Mouse (Mus musculus): ENCODE measurements around the gene Nyap1.

Gene Nyap1

DNA sequence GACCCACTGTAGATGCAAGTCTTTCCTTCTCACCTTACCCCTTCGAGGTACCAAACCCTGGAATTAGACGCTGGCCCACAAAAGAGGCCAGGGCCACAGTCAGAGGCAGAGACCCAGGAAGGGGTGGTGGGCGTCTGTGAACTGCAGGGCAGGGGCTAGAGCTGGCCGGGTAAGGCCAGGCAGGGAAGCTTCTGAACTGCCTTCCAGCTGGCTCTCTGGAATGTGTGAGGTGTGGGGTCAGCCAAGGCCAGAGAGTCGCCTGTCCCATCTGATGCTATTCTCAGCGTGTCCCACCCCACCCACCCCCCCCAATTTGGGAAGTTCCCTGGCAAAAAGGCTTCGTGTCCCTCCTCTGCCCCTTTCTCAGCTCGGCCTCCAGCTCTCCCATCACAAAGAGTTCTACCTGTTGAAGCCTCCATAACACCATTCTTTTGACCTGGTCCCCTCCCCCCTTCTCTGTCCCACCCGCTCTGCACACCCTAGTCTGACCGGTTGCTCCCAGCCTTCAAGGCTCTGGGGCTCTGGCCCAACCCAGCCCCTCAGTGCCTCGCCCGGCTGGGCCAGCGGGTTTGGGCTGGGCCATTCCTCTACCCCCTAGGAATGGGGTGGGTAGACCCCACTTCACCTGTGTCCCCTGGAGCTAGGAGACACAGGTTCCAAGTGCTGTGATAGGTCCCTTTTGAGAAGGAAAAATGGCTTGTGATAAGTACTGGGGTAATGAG, 11.9 kb upstream of the Nyap1 start:
- CTCF ChIA-PET: interaction anchor here in 3 of 4 experiments (0.6 to 2.1 kb wide), 10 partner anchors 8 to 251 kb away, joined by 3 to 15 read pairs (median 4); partner anchors contain the start of genes Pop7 (in 1 of the 3) and Tsc22d4 (in 1 of the 3)
- POLR2A ChIA-PET: interaction anchor here in 3 of 4 experiments (0.5 to 4.2 kb wide), 10 partner anchors 11 to 419 kb away, joined by 3 to 17 read pairs (median 3); partner anchors contain the start of gene Nyap1 (in 1 of the 3)

DNA sequence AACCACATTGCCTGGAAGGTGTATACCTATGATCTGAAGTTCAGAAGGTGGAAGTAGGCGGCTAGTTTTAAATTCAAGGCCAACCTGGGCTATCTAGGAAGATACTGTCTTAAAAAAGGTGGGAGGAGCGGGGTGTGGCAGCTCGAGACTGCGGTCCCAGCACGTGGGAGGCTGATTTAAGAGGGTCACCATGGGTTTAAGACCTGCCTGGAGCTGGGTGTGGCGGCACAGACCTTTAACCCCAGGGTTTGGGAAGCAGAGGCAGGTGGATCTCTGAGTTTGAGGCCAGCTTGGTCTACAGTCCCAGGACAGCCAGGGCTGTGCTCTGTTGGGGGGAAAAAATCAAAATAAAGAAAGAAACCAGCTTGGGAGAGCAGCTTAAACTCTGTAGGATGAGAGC, 10.6 kb upstream of the Nyap1 start:
- POLR2A ChIA-PET: interaction anchor here in 3 of 4 experiments (0.6 to 4.2 kb wide), 11 partner anchors 8 to 770 kb away, joined by 3 to 17 read pairs (median 4); partner anchors contain the start of genes Fbxo24 (in 1 of the 3), Lrch4 (in 1 of the 3), Nyap1 (in 1 of the 3) and Pop7 (in 1 of the 3)

DNA sequence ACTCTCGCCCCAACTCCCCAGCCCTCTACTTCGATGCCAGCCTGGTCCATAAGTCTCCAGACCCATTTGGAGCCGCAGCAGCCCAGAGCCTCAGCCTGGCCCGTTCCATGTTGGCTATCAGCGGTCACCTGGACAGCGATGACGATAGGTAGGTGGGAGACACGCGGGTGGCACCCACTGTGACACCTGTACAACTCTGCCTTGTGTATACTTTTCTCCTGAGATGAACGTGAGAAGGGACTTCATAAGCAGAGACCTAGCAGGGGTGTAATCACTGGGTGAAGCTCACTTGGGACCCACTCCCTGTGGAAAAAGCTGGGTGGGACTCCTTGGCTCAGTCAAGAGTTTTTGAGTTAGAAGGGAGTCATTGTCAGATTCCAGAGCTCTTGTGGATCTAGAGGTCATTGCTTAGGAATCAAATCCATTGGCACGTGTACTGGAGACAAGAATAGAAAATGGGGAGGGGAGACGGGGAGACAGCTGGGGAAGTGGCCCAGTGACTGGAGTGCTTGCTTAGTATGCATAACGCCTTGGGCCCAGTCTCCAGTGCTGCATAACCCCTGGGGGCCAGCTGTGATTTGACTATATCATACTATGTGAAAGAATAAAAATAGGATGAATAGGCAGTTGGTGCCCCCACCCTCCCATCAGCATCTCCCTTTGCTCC, 9.9 kb upstream of the Nyap1 start:
- ChIA-PET CTCF (interaction anchor here in 3 of 4 experiments (0.7 to 1.5 kb wide), 9 partner anchors 8 to 238 kb away, joined by 3 to 13 read pairs (median 3); no protein-coding TSS in a partner anchor), POLR2A (interaction anchor here in 2 of 4 experiments (0.9 to 4.2 kb wide), 9 partner anchors 8 to 249 kb away, joined by 3 to 17 read pairs (median 4); partner anchors contain the start of genes Nyap1 (in 2 of the 2), Fbxo24 (in 1 of the 2), Lrch4 (in 1 of the 2) and Pop7 (in 1 of the 2))

More for the DNA sequence above, 10.6 kb upstream of the Nyap1 start:
- CTCF ChIA-PET: interaction anchor here in 3 of 4 experiments (0.7 to 2.1 kb wide), 13 partner anchors 8 to 228 kb away, joined by 3 to 13 read pairs (median 4); no protein-coding TSS in a partner anchor

DNA sequence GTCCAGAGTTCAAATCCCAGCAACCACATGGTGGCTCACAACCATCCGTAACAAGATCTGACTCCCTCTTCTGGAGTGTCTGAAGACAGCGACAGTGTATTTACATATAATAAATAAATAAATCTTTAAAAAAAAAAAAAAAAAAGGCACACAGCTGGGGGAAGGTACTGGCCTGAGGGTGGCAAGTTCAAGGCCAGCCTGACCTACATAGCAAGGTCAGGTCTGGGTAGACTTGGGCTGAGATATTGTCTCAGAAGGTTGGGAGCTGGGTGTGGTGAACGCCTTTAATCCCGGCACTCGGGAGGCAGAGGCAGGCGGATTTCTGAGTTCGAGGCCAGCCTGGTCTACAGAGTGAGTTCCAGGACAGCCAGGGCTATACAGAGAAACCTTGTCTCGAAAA, 8.8 kb upstream of the Nyap1 start:
- ChIA-PET CTCF (interaction anchor here in 2 of 4 experiments (0.7 to 5.4 kb wide), 6 partner anchors 9 to 237 kb away, joined by 3 to 50 read pairs (median 4); no protein-coding TSS in a partner anchor), POLR2A (interaction anchor here in 2 of 4 experiments (0.6 to 4.2 kb wide), 7 partner anchors 8 to 238 kb away, joined by 3 to 17 read pairs (median 3); partner anchors contain the start of genes Nyap1 (in 2 of the 2) and Sap25 (in 1 of the 2))

DNA sequence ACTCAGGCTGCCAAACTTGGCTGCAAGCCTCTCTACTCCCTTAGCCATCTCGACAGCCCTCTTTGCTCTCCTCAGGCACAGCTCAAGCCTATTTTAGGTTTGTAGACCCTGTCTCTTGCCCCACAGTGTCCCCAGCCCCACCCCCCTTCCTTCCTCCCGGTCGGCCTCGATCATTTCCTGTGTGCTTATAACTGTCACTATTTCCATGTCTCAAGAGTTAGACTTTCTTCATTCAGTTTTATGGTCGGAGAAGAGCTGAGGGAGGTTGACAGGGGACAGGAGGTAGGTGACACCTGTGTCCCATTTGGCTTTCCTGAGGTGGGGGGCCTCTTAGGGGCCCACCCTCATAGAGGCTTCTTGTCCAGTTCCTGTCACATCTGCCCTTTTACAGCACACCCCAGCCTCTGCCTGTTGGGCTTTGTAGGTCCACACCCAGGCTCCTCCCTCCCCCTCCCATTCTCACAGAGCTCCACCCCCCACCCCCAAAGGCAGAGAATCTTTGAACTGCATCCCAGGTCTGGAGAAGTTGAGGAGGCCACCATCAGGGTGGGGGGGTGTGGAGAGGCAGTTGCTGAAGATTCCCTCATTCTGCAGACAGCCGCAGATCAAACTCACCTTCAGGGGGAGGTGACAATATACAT, 7.9 kb upstream of the Nyap1 start:
- POLR2A ChIA-PET: interaction anchor here (0.6 to 1.8 kb wide), 21 partner anchors 8 to 1416 kb away, joined by 3 to 7 read pairs (median 3); partner anchors contain the start of genes Cldn15 (in 1 of the 4), Ppp1r35 (in 1 of the 4) and Sap25 (in 1 of the 4)
- CTCF ChIA-PET: interaction anchor here (0.6 to 5.4 kb wide), 12 partner anchors 9 to 396 kb away, joined by 3 to 50 read pairs (median 3); no protein-coding TSS in a partner anchor

DNA sequence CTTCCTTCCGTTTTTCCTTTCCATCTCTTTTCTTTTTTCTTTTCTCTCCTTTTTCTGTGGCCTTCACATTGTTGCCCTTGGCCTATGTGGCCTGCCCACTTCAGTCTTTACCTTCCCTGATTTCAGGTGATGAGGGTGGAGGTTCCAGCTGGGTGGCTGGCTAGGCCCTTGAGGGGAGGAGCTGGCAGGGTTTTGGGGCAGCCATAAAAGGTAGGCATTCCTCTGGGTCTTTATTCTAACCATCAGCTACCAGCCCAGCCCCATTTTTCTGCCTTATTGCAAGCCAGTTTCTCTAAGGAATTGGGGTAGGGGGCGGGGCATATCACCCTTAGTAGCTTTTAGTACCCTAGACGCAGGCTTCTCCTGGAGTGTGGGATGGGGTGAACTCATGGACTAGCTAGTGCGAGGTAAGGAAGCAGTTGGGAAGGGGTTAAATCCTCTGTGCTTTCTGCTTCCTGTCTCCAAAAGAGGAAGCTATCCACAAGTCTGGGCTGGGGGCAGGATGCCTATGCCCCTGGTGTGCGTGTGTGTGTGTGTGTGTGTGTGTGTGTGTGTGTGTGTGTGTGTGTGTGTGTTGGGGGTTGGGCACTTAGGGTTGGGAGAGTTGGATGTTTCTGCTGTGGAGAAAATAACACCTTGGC, 6.8 kb upstream of the Nyap1 start:
- ChIA-PET CTCF (interaction anchor here (0.6 to 5.4 kb wide), 6 partner anchors 11 to 107 kb away, joined by 4 to 50 read pairs (median 7); partner anchors contain the start of gene Sap25 (in 1 of the 4)), POLR2A (interaction anchor here (0.5 to 2.0 kb wide), 18 partner anchors 11 to 426 kb away, joined by 3 to 7 read pairs (median 4); partner anchors contain the start of genes Agfg2 (in 1 of the 4) and Ppp1r35 (in 1 of the 4))

DNA sequence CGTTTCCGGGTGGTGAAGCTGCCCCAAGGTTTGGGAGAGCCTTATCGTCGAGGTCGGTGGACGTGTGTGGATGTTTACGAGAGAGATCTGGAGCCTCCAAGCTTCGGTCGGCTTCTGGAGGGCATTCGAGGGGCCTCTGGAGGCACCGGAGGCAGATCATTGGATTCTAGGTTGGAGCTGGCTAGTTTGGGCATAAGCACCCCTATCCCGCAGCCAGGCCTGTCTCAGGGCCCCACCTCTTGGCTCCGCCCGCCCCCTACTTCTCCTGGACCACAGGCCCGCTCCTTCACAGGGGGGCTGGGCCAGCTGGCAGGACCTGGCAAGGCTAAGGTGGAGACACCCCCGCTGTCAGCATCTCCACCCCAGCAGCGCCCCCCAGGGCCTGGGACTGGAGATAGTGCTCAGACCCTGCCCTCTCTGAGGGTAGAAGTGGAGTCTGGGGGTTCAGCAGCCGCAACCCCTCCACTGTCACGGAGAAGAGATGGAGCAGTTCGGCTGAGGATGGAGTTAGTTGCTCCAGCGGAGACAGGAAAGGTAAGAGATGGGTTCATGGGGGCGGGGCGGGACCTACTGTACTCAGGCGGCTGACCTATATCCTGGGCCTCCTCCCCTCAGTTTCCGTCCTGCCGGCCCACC, 6.0 kb upstream of the Nyap1 start:
- CTCF ChIA-PET: interaction anchor here in 3 of 4 experiments (0.5 to 5.4 kb wide), 6 partner anchors 12 to 140 kb away, joined by 3 to 50 read pairs (median 6); partner anchors contain the start of gene Sap25 (in 1 of the 3)
- POLR2A ChIA-PET: interaction anchor here in 3 of 4 experiments (0.8 to 2.0 kb wide), 4 partner anchors 12 to 1632 kb away, joined by 3 to 7 read pairs (median 4); no protein-coding TSS in a partner anchor

DNA sequence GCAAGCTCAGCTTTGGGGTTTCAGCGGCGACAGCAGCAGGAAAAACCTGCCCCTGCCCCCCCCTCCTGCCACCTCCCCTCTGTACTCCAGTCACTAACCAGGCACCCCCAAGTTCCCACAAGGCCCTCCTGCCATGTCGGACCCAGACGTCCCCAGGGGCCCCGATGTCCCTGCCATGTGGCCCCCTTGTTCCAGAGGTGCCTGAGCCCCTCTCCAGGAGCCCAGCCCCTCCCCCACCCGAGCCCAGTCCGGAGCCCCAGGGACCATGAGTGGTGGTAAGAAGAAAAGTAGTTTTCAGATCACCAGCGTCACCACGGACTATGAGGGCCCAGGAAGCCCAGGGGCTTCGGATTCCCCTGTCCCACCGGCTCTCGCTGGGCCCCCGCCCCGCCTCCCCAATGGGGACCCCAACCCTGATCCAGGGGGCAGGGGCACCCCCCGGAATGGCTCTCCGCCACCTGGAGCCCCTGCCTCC, 5.5 kb upstream of the Nyap1 start:
- POLR2A ChIA-PET: interaction anchor here in 3 of 4 experiments (0.8 to 2.0 kb wide), 6 partner anchors 13 to 1633 kb away, joined by 3 to 8 read pairs (median 6); partner anchors contain the start of gene Agfg2 (in 1 of the 3)
- CTCF ChIA-PET: interaction anchor here in 3 of 4 experiments (0.6 to 5.4 kb wide), 7 partner anchors 13 to 106 kb away, joined by 3 to 50 read pairs (median 4); partner anchors contain the start of gene Sap25 (in 1 of the 3)

DNA sequence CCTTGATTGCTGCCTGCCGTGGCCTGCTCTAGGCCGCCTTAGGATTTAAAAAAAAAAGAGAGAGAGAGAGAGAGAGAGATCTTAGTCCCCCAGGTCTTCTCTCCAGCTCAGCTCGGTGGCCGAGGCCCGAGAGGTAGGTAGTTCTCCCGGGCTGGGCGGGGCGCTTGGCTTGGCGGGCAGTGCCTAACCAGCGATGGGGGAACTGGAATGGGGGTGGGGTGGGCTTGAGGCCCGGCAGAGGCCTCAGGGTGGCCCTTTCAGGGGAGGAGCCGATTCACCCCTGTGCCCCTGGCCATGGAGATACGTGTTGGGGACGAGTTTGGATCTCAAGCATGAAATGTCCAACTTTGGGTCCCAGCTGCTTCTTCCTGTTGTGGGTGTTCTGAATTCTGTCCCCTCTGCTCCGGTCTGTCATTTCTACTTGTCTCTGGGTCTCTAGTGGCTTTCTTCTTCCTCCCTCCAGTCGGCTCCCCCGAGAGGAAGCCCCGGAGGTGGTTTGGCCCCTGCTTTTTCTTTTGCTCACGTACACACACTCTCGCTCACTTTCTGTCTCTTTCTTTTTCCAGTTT, 5.0 kb upstream of the Nyap1 start:
- ChIA-PET POLR2A (interaction anchor here in 3 of 4 experiments (0.7 to 2.0 kb wide), 15 partner anchors 11 to 312 kb away, joined by 3 to 8 read pairs (median 3); partner anchors contain the start of genes Agfg2 (in 1 of the 3) and Sap25 (in 1 of the 3)), CTCF (interaction anchor here in 3 of 4 experiments (0.5 to 5.4 kb wide), 14 partner anchors 8 to 962 kb away, joined by 3 to 50 read pairs (median 4); partner anchors contain the start of genes Sap25 (in 2 of the 3) and Pop7 (in 1 of the 3))

DNA sequence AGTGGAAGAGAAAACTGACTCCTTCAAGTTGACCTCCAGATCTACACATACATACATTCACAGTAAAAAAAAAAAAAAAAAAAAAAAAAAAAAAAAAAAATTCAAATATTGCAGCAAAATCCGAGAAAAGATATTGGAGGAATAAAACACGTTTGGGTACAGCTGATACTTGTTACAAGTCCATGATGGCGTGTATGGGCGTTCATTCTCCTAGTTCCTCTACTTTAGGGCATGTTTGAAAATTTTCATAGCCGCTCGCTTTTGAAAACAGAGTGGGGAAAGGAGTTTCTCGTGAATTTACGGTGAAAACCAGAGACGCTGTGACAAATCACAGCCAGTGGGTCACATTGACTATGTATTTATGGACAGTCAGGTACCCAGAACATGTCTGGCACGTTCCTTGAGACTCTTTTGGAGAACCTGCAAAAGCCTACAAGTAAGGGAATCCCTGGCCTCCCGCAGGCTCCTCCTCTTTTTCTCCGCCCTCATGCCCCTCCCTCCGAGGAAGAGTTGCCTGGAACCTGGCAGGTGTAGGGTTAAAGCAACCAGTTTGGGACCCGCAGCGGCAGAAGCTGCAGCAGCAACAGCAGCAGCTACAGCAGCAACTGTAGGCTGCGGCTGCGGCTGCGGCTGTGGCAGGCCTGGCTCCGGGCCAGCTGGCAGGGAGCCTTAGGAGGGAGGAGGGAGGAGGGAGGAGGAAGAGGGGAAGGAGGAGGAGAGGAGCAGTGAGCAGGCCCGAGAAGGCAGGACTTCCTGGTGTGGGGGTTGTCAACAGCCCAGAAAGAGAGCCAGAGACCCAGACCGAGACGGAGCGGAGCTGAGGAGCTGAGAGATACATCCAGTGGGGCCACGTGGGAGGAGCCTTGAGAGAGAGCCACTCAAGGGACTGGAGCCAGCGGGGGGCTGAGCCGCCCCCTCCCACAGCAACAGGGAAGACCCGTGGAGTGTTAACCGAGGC, 4.1 kb upstream of the Nyap1 start, which contains the start of gene Tsc22d4:
TSS of gene Tsc22d4 (plus strand) at position 517 of the 958 bp plus-strand sequence.
- POLR2A ChIA-PET: interaction anchor here in 3 of 4 experiments (0.6 to 2.0 kb wide), 18 partner anchors 10 to 311 kb away, joined by 3 to 8 read pairs (median 3); partner anchors contain the start of genes Agfg2 (in 1 of the 3), Pop7 (in 1 of the 3) and Sap25 (in 1 of the 3)
- CTCF ChIA-PET: interaction anchor here in 3 of 4 experiments (0.5 to 5.4 kb wide), 19 partner anchors 8 to 961 kb away, joined by 3 to 50 read pairs (median 4); partner anchors contain the start of genes Sap25 (in 2 of the 3) and Pop7 (in 1 of the 3)

DNA sequence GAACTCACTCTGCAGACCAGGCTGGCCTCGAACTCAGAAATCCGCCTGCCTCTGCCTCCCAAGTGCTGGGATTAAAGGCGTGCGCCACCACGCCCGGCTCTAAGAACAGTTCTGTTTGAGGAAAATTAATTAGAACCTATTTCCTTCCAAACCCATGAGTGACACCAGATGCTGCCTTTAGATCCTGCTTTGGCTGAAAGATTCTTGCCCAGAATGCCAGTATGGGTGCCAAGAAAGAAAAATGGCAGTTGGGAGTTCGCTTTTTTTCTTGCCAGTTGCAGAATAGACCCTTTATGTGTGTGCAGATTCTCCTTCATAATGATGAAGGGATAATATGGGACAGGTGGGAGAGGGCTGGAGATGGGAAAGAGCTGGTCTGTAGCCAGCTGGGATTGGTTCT, 2.8 kb upstream of the Nyap1 start:
- ChIA-PET CTCF (interaction anchor here in 1 of 4 experiments (0.6 kb wide), 1 partner anchor 792 kb away, joined by 3 read pairs; no protein-coding TSS in a partner anchor), POLR2A (no interaction called here)

DNA sequence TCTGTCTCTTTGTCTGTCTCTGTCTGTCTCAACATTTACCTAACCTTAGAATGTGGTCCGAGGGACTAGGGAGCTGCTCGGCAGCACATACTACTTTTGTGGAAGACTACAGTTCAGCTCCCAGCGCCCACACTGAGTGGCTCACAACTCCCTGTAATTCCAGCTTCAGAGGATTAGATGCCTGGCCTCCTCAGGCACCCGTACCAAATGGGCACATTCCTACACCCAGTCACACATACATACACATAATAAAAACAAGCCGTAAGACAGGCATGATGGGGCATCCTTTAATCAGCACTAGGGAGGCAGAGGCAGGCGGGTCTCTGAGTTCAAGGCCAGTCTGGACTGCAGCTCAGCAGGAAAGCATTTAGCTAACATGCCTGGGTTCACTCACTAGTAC, 1.4 kb upstream of the Nyap1 start:
- POLR2A ChIA-PET: interaction anchor here in 3 of 4 experiments (0.6 to 1.9 kb wide), 6 partner anchors 9 to 262 kb away, joined by 3 to 5 read pairs (median 5); no protein-coding TSS in a partner anchor
- CTCF ChIA-PET: interaction anchor here in 3 of 4 experiments (0.5 to 1.6 kb wide), 9 partner anchors 17 to 102 kb away, joined by 3 to 5 read pairs (median 3); partner anchors contain the start of gene Sap25 (in 1 of the 3)

DNA sequence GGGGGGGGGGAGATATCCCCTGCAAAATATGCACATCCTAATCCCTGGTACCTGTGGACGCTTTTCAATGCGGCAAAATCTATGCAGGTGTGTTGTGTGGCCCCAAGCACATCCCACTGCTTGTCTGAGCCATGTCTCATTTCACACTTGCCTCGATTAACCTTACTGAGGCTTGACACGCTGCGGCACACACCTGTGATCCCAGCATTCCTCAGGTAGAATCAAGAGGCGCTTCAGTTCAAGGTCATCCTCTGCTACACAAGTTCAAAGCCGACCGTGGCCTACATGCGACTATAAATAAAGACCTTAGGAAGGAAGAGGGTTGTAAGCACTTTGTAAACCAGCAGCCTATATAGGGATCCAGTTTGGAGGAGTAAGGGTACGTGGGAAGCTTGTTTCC, 641 bp upstream of the Nyap1 start:
- ChIA-PET CTCF (interaction anchor here in 3 of 4 experiments (0.5 to 1.6 kb wide), 15 partner anchors 9 to 131 kb away, joined by 3 to 5 read pairs (median 3); no protein-coding TSS in a partner anchor), POLR2A (interaction anchor here in 2 of 4 experiments (0.5 to 1.9 kb wide), 17 partner anchors 9 to 434 kb away, joined by 3 to 17 read pairs (median 4); partner anchors contain the start of gene Srrt (in 1 of the 2))

DNA sequence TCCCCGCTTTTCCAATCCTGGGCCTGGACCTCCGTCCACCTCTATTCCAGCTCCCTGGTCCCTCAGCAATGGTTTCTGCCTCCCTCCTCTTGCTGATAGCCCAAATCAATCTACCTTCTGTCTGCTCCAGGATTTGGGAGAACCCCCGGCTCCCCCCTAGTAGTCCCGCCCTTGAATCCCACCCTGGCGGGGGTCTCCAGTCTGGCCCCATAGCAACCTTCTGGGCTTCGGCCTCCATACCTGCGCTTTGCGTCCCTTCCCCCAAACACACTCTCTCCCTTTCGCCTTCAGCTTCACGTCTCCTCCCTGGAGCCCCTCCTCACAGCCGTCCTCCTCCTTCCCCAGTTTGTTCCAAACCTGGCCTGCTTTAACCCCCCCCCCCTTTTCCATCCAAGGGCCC, 901 bp downstream of the Nyap1 start:
- CTCF ChIA-PET: interaction anchor here in 2 of 4 experiments (0.5 to 1.6 kb wide), 7 partner anchors 9 to 86 kb away, joined by 3 to 6 read pairs (median 4); no protein-coding TSS in a partner anchor

More for the DNA sequence above, 901 bp downstream of the Nyap1 start:
- POLR2A ChIA-PET: interaction anchor here in 1 of 4 experiments (0.7 to 1.9 kb wide), 4 partner anchors 44 to 112 kb away, joined by 3 to 6 read pairs (median 4); partner anchors contain the start of gene Fbxo24
